Mouse (Mus musculus): Measurements from ENCODE around the gene Il31ra.
"Not testable (repeated sequence)": the region's sequence is repeated elsewhere in the genome, so short reads cannot be mapped to it uniquely, and the experiment has no call there.

The Il31ra gene

DNA sequence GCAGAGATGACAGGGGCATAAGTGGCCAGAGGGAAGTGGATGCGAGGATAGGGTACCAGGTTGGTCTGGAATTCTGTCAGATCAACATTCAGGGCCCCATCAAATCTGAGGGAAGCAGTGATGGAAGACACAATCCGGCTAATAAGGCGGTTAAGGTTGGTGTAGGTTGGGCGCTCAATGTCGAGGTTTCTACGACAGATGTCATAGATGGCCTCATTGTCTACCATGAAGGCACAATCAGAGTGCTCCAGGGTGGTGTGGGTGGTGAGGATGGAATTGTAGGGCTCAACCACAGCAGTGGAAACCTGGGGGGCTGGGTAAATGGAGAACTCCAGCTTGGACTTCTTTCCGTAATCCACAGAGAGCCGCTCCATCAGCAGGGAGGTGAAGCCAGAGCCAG is at the start of gene Il31ra:
Gene Il31ra, minus strand, starts transcription at position 101 of the 400 bp plus-strand sequence.
- not testable (repeated sequence) for DNase-seq (ENCODE audit: low read depth, low spot score)

DNA sequence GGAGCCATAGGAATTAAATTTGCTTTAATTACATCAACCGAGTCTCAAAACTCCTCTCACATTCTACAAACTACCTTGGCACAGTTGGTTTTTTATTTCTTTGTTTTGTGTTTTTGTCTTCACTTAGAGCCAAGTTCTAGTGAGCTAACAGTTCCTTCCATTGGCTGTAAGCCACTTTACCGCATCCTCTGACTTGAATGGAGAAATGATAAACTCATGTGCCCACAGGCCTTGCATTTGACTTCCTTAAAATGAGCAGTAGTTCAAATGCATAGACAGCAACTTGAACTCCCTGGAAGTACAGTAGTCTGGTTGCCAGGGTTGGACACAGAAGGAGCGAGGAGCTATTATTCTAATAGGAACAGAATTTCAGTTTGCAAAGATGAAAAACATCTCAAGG is 48.7 kb upstream of the Il31ra start:
- no peak for DNase-seq (ENCODE audit: low read depth, low spot score)

DNA sequence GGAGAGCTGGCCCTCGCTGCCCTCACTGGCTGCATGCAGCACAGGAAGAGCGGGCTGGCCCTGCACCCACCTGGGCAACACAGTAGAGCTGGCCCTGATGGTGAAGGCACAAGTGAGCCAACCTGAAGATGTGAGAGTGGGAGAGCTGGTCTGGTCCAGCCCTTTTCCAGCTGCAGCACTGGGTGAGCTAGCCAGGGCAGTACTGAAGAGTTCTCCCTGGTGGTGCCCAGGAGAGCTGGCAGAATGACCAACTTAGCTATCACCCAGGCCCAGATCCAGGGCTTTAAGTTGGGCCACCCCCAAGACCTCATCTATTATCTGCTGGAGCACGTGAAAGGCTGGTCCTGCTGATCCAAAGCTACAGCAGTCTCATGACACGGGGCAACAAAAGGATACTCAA is 45.0 kb upstream of the Il31ra start:
- no peak for DNase-seq (ENCODE audit: low read depth, low spot score)

DNA sequence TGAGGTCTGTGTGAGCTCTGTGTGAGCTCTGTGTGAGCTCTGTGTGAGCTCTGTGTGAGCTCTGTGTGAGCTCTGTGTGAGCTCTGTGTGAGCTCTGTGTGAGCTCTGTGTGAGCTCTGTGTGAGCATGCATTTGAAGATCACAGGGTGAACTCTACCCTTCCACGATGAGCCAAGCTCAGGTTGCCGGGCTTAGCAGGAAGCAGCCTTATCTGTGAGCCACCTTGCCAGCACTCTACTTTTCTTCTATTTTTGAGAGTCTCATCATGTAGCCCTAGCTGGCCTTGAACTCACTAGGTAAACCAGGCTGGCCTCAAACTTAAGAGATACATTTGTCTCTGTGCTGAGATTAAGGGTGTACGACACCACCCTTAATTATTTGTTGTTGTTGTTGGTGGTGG is 42.3 kb upstream of the Il31ra start:
- no peak for DNase-seq (ENCODE audit: low read depth, low spot score)

DNA sequence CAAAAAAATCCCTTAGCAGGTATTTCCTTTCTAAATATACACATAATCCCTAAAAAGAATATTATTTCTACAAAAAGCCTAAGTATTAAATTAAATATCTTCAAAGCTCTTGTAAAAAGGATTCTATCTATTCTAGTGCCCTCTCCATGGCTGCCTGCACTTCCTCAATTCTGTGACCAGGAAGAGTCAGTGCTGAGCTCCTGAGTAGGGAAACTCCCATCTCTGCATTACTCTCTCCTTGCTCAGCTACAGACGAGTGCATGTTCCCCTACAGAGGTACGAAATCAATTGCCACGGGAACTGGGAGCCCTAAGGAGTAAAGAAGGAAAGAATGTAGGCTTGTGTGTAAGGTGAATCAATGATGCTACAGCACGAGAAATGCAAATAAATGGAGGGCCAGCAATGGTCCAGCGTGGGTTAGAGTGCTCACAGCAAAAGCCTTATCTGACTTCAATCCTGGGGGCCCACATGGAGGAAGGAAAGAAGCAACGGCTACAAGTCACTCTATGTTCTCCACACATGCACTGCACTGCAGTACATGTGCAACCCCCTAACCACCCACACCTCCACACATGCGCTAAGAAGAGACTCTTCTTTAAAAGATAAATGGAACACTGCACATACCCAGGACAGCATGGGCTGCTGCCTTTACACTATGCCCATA is 41.1 kb upstream of the Il31ra start:
- no peak for DNase-seq (ENCODE audit: low read depth, low spot score)

DNA sequence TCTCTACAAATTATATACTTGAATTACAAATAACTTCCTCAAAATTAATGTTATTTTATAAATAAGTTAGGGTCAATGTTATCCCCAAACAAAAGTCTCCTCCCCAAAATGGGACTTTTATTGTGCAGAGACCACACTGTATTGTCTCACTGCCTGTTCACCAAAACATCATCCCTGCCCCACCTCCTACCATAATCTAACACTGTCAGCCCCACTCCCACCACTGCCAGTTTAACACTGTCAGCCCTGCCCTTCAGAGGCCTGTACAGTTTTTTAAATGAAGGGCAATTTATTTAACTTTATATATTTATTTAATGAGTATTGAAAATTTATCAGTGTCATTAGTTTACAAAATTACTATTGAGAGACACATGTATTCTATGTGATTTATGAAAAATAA is 31.4 kb upstream of the Il31ra start:
- no peak for DNase-seq (ENCODE audit: low read depth, low spot score)

DNA sequence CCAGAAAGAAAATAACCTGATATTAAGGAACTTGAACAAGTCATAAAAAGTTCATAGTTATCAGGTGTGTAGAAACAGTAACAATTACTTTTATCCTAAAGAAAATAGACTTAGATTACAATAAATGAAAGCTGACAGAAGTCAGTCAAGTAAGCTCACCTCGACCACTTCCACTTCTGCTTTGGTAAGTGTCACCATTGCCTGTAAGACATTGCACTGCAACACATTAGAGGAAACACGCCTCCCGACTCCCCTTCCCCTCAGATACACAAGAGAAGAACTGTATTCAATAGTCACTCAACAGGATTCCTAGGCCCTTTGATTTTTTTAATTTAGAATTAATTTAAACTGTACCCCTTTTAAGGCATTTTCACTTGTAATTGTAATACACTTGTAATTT is 30.5 kb upstream of the Il31ra start:
- no peak for DNase-seq (ENCODE audit: low read depth, low spot score)

DNA sequence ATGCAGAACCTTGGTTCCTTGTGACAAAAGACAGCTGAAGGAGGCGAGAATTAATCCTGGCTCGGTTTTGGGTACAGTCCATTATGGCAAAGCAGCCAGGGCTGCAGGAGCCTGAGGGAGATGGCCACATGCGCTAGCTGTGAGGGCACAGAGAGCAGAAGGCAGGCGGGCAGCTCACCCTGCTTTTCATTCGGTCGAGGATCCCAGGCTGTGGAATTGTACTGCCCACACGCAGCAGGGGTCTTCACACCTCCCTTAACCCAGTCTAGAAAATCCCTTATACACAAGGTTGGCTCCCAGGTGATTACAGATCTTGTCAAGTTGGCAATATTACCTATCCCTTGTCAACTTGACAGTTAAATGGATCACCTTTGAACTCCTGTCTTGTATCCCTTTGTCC is 29.5 kb upstream of the Il31ra start:
- no peak for DNase-seq (ENCODE audit: low read depth, low spot score)

DNA sequence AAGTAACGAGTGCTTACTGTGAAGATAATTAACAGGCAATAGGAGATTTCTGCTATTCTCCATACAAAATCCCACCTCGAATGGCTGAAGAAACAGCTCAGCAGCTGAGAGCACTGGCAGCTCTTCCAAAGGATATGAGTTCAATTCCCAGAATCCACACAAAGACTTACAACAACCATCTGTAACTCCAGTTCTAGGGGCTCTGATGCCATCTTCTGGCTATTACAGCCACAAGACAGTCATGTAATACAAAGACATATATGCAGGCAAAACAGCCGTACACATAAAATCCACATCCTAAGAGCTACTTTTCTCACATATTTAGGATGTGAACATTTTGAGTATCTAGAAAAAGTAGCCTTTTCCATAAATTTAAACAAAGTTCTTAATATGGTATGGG is 27.4 kb upstream of the Il31ra start:
- DNase-seq (ENCODE audit: low read depth, low spot score) = no peak

DNA sequence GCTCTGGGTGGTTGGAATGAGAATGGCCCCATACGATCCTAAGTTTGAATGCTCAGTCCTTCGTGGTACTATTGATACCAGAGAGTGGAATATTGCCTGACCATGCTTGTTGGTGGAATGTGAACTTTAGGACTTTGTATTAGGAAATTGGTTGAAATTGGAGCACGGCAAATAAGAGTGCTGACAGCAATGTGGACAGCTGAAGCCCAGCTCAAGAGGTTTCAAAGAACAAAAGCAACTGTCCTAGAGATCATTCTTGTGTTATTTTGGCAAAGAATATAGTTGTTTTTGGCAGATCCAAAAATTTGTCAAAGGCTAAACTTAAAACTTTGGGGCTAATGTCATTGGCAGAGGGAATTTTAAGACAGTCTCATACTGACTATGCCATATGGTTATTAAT is 14.4 kb upstream of the Il31ra start:
- no peak for DNase-seq (ENCODE audit: low read depth, low spot score)

DNA sequence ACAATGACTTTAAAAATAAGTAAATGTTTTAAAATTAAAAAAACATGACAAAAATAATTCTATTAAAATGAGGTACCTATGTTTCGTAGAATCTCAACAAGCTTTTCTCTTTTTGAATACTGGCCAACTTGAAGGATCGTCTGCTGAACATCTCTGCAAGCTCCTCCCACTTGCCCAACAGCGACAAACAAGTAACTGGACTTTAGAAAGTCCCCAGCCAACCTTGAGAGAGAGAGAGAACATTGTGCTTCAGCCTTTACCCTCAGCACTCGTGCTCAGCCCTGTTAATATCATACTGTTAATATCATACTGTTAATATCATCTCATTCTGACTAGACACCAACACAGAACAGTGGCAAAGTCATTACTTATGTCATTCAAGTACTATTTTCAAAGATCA is 10.3 kb upstream of the Il31ra start:
- no peak for DNase-seq (ENCODE audit: low read depth, low spot score)

DNA sequence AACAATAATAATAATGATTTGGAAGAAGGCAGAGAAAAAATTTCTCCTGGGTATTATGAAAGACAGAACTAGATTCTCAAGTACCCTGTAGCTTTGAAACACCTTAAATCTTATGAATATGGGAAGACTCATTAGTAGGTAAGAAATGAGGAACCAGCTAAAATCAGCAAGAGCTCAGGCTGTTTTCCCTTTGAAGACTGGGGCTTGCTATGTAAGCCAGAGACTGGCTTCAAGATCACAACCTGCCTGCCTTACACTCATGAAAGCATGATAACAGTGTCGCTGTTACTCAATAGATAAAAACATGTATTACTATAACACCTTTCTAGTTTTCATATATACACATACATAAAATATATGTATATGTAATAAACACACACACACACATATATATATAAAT is 9.7 kb upstream of the Il31ra start:
- no peak for DNase-seq (ENCODE audit: low read depth, low spot score)

DNA sequence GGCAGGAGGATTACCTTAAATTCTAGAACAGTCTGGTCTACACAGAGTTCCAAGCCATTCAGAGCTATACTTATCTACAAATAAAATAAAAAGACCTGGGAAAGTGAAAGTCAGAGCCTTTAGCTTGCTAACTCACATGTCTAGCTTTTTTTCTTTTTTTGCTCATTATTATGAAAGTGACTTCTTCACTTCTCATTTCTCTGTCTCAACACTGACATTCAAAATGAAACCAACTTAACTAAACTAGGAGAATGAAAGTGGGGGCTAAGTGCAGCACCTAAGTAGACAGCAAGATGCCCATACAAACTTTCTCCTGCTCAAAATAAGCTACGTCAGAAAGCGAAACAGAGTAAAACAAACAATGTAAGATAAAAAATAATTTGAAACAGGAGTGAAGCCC is 8.4 kb upstream of the Il31ra start:
- DNase-seq (ENCODE audit: low read depth, low spot score) = no peak

DNA sequence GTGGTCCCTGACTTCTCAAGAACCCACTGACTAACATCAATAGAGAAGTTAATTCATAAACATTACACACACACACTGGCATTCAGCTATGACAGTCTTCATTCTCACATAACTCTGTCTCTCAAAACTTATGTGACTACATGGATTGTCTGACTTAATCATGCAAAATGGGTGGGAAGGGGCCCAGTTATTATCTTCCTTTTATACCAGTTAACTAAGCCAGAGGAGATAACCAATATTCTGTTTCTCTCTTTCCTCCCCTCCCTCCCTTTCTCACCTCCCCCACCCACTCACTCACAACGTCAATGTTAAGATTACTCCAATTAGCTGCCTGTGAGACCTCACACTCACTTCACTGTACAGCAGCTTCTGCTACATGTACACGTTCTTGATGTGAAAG is 3.9 kb downstream of the Il31ra start:
- no peak for DNase-seq (ENCODE audit: low read depth, low spot score)

DNA sequence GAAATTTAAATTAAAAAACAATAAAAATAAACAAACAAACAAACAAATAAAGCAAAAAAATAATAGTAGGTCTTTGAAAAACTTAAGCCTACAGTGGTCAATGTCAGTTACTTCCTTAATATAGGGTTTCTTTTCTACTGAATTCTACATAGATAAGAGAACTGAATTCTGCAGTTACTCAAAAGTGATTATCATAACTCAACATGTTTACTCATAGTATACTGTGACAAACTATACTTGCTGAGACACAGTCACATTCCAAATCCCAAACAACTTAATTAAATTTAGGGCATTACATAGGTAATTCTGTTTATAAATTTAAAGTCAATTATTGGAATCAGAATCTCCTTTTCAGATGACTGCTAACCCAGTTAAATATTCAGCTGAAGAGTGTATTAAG is 4.5 kb downstream of the Il31ra start:
- no peak for DNase-seq (ENCODE audit: low read depth, low spot score)

DNA sequence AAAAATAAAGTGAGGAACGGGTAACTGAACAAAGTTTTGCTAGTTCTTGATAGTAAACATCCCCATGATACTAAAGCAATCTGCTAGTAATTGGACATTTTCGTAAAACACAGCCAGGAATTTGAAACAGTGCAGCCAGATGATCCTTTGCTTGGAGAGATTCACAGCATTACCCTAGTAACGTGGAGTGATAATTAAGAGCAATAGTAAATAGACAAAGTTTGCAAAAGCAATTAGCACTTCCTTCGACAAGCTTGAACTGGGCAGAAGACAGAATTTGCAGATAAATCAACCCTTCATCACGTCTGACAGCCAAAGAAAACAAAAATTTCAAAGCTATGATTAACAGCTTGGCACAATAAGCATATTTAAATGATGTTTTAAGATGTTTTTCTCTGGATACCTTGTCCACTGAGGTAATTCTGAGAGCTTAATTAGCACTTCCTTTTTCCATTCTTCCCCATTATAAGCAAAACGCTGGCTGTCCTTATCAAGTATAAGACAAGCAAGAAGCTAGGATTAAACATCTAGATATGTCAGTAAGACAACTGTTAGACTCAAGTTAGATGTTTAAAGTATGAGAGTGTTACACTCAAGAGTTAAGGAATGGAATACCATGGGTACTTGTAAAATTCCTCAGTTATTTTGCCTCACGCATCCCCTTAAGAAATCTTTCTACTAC is 9.5 kb downstream of the Il31ra start:
- no peak for DNase-seq (ENCODE audit: low read depth, low spot score)

DNA sequence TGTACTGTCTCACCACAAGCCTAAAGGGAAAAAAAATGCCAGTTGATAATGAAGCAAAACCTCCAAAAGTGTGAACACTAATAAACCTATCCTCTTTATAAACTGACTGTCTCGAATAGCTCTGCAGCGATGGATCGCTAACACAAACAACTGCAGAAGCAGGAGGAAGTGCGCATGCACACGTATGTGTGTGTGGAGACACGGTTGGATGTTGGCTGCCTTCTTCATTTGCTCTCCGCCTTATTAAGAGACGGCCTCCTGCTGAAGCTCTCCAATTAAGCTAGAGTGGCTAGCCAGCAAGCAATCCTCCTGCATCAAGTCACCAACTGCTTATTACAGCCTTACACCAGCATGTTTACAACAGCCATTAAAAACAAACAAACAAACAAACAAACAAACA is 11.9 kb downstream of the Il31ra start:
- DNase-seq (ENCODE audit: low read depth, low spot score) = no peak

DNA sequence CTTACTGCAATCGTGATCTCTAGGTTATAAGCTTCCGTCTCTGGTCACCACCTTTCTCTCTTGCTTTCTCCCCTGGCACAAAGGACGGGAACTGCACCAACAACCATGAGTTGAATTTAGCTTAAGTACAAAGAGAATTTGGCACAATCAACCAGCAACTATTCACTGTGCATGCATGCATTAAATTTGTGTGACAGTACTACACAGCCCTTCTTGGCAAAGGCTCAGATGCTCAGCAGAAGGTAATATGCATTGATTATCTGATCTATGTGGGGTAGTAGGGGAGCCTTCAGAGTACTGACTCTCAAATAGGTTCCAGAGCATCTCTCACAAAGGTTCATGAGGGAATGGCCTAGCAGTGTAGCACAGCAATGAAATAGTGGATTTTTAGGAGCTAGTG is 12.4 kb downstream of the Il31ra start:
- no peak for DNase-seq (ENCODE audit: low read depth, low spot score)

DNA sequence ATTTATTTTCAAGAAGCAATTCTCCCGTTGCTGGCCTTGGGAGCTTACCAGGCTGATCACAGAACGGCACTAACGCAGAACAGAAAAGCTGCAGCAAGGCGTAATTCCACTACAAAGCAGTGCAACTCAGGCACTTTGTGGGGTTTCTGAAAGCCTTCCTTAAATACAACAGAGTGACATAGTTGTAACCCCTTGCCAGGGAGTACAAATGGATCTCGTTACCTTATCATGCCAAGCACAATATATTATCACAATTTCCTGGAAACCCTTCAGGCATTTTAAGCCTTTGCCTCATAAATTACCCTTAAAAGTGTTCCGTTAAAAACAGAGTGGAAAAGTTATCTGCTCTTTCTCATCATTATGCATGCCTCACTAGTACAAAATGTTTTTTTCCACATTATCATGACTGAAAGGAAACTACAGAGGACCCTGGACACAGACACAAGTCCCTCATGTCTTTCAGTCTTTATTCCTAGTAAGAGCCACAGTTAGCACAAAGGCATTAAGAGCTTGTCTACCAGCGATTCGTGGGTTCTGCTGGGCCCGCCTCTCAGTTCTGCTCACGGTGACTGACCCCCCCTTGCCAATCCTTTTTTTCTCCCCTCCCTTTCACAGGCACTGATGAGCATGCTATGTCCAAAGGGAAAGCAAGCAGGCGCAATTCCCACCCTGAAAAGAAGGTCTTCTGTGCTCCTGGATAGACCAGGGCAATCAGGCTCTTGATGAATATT is 13.4 kb downstream of the Il31ra start:
- DNase-seq (ENCODE audit: low read depth, low spot score) = no peak

DNA sequence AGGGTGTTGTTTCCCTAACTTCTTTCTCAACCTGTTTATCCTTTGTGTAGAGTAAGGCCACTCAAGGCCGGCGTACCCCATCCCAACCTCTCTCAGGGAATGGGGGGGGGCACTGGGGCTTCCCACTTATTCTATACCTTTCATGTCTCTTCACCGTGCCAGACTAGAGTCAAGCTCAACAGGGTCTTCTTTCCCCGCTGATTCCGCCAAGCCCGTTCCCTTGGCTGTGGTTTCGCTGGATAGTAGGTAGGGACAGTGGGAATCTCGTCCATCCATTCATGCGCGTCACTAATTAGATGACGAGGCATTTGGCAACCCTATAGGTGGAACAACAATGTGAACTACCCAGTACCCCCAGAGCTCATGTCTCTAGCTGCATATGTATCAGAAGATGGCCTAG is 16.1 kb downstream of the Il31ra start:
- not testable (repeated sequence) for DNase-seq (ENCODE audit: low read depth, low spot score)

DNA sequence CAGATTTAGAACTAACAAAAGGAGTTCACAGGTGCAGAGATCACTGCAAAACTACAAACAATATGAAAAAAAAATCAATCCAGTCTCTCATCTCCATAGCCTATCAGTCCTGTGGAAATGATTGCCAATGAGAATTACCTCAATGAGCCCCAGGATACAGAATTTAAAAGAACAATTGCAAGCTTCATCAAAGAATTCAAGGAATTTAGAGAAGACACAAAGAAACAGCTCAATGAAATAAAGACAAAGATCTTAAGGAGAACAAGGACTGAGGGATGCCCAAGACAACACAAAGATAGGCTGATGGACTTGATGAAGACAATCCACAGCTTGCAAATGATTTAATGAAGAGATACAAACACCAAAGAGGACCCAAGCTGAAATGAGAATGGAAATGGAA is 20.4 kb downstream of the Il31ra start:
- DNase-seq (ENCODE audit: low read depth, low spot score) = no peak

DNA sequence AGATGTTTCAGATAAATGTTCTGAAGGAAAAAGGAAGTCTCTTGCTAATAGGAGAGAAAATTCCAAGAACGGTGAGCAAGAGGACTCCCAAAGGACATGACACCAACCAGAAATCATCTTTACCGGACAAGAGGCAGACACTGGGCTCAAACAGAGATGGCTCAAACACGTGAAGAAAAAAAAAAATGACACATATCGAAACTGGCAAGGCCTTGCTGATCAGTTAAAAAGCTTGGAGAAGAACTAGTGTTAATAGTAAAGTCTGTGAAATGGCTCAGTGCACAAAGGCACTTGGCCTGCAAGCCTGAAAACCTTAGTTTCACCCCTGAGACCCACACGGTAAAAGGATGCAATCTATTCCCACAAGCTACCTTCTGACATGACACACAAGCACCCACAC is 23.4 kb downstream of the Il31ra start:
- no peak for DNase-seq (ENCODE audit: low read depth, low spot score)

DNA sequence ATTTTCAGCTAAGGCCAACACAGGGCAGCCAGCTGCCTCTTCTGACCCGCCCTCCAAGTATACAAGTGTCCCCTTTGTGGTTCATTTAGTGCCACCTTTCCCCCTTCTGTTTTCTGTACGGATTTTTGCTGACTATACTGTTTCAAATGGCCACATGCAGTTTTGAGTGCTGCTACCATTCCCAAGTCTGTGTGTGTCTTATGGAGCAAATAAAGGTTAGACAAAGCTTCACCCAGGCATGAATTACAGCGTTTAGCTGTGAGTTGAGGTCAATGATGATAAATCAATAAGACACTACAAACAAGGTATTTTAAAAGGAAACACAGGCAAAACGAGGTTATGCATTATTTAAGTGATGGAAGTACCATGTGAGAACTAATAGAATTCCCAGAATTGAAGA is 24.6 kb downstream of the Il31ra start:
- DNase-seq (ENCODE audit: low read depth, low spot score) = no peak

Data from retina, postnatal 7 days (tissue).